Mouse (Mus musculus): ENCODE data around the gene Thbs2. TPM values are rescaled to one million over a fixed set of nuclear protein-coding genes. Genes with fewer than 3 reads are reported as not detected.

Gene Thbs2
- polyA plus RNA-seq, 1 experiment from 2014 or later = 2.0 TPM

Other genes with a start within 250 kb of the Thbs2 start
- gene Wdr27, start 248.9 kb upstream of the Thbs2 start, polyA plus RNA-seq (2016; fragmentation: Nextera tagmentation; extraction: Ambion mirVana) = 6.0 and 6.3 TPM in 2 replicates
- gene 1600012H06Rik, start 248.9 kb upstream of the Thbs2 start, polyA plus RNA-seq (2016; fragmentation: Nextera tagmentation; extraction: Ambion mirVana) = 29.5 and 33.9 TPM in 2 replicates